8 mouse cellular contexts compared by ENCODE assay signal in the genomic region with DNA sequence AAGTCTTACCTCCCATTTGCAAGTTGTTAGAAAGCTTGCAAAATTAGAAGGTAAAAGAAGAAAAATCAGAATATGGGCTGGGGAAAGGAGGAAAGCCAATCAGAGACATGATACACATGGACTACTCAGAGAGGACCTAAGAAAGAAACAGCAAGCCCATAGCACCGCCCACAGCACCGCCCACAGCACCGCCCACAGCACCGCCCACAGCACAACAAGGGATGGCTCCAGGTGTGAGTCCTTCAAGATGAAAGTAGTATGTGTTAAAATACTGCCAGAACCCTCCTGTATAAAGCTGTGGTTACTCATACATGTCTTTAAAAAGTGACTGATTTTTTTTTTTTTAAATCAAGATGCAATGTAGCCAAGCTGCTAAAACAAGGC. TPM values are rescaled to one million over a fixed set of nuclear protein-coding genes. Genes with fewer than 3 reads are reported as not detected.
DNase-seq lines count a peak whose midpoint lies in the region; ATAC-seq and TF ChIP-seq lines count a peak whose summit lies in the region.

No protein-coding gene starts in this region.

- no peaks in the 10 kb centered on the region for H3K9me3 ChIP-seq in heart, embryonic 16.5 days (replicated peaks; ENCODE audit: control insufficient read depth, low read length)
- no peaks in the 10 kb centered on the region for H3K9me3 ChIP-seq in stomach, postnatal 0 days (ENCODE audit: control insufficient read depth, low read length)

- no peak overlapping the region for H3K4me3 ChIP-seq in heart, embryonic 16.5 days (ENCODE audit: low read length)
- no peak overlapping the region for H3K4me3 ChIP-seq in stomach, postnatal 0 days (ENCODE audit: low read depth, low read length)

- no peaks in the 10 kb centered on the region for H3K27me3 ChIP-seq in heart, embryonic 16.5 days (ENCODE audit: control insufficient read depth, insufficient read depth, low read length)
- no peaks in the 10 kb centered on the region for H3K27me3 ChIP-seq in stomach, postnatal 0 days (ENCODE audit: control insufficient read depth, insufficient read depth, low read length)

- H3K4me1 ChIP-seq in heart, embryonic 16.5 days (ENCODE audit: control insufficient read depth, insufficient read depth, low read length), result peaks cover 82% of the 10 kb centered on the region
- H3K4me1 ChIP-seq in stomach, postnatal 0 days (replicated peaks; ENCODE audit: control insufficient read depth, insufficient read depth), result peaks cover 22% of the 10 kb centered on the region

- no peak for TF ChIP-seq EP300 in stomach, postnatal 0 days (optimal IDR thresholded peaks at IDR 0.05)

- peak overlapping the region; percentile 89 for H3K27ac ChIP-seq in heart, embryonic 16.5 days (ENCODE audit: low read length)
- no peak overlapping the region; the same call in 1 of the 2 replicates for H3K27ac ChIP-seq in stomach, postnatal 0 days (replicated peaks)

- H3K36me3 ChIP-seq in heart, embryonic 16.5 days (ENCODE audit: control insufficient read depth, insufficient read depth), result no peaks in the 10 kb centered on the region
- no peaks in the 10 kb centered on the region for H3K36me3 ChIP-seq in stomach, postnatal 0 days (ENCODE audit: control insufficient read depth, insufficient read depth, low read length)

- DNase-seq in right cerebral cortex, adult 18-20 months, result peak; percentile 31
- no peak for DNase-seq in right cerebral cortex, postnatal 4 days
- DNase-seq in liver, result peak; percentile 55
- DNase-seq in stomach, postnatal 0 days (ENCODE audit: low spot score), result peak; percentile 64
- DNase-seq in spleen, adult 12 weeks (ENCODE audit: low spot score), result no peak
- DNase-seq in cerebellum, postnatal 36 days, result no peak

- TF ChIP-seq CTCF in stomach, postnatal 0 days (IDR thresholded peaks at IDR 0.05; ENCODE audit: low read depth), result no peak

- 40% methylated on average over 4 of the region's 4 CpGs for WGBS in heart, embryonic 16.5 days
- 21% methylated on average over 4 of the region's 4 CpGs for WGBS in stomach, postnatal 0 days

- H3K4me2 ChIP-seq in heart, embryonic 16.5 days (ENCODE audit: low read depth, low read length), result peak overlapping the region; percentile 49
- peak overlapping the region; percentile 34; the same call in 1 of the 2 replicates for H3K4me2 ChIP-seq in stomach, postnatal 0 days (replicated peaks; ENCODE audit: low read depth)

- ATAC-seq in heart, embryonic 16.5 days (replicated peaks; ENCODE audit: extremely low read depth, insufficient read depth, low FRiP score), result no peak
- peak; percentile 60; the same call in 1 of the 2 replicates for ATAC-seq in stomach, postnatal 0 days (ENCODE audit: low FRiP score, low TSS enrichment)
- no peak for ATAC-seq in megakaryocyte, adult 5-6 weeks (ENCODE audit: poor library complexity, severe bottlenecking)

- no peak overlapping the region; the same call in 1 of the 2 replicates for H3K9ac ChIP-seq in heart, embryonic 16.5 days (ENCODE audit: low read length)
- no peak overlapping the region for H3K9ac ChIP-seq in stomach, postnatal 0 days (ENCODE audit: low read length)

RNA-seq across cellular contexts. Expression of gene Sgms1, which starts 44.8 kb away (rescaled TPM):
- 40.1 and 41.3 TPM in 2 replicates for polyA plus RNA-seq in heart, embryonic 16.5 days (2015; fragmentation: Nextera tagmentation; extraction: Ambion mirVana)
- polyA plus RNA-seq in stomach, postnatal 0 days (2015; fragmentation: Nextera tagmentation; extraction: Ambion mirVana), result 27.2 and 29.3 TPM in 2 replicates
- total RNA-seq in megakaryocyte, adult 5-6 weeks (2015), result 45.4 and 48.3 TPM in 2 replicates
- 44.9 and 69.6 TPM in 2 replicates for total RNA-seq in megakaryocyte, adult 5-6 weeks (2017)

Comparison
In these comparisons a context has a peak if more than half of its experiments do, and no peak if none do; other contexts are left out.
1. DNase-seq: peak in right cerebral cortex, adult 18-20 months (single experiment), liver (single experiment) and stomach, postnatal 0 days (single experiment); none in right cerebral cortex, postnatal 4 days (single experiment), spleen, adult 12 weeks (single experiment) and cerebellum, postnatal 36 days (0 of 2).